Mouse (Mus musculus) ZHBTc4 (cell line): ENCODE measurements at regions not wholly inside any gene's neighbourhood (a gene's known extent, or its start where the extent isn't known, plus 50 kb on each side); places are given as distances from the start of the nearest gene placed in this dataset.

Source experiments
- DNase-seq: peaks from one replicate; pipeline ENCODE4 v3.0.0-alpha.2; 2011; ENCODE audit warnings: low read depth, low spot score

DNA sequence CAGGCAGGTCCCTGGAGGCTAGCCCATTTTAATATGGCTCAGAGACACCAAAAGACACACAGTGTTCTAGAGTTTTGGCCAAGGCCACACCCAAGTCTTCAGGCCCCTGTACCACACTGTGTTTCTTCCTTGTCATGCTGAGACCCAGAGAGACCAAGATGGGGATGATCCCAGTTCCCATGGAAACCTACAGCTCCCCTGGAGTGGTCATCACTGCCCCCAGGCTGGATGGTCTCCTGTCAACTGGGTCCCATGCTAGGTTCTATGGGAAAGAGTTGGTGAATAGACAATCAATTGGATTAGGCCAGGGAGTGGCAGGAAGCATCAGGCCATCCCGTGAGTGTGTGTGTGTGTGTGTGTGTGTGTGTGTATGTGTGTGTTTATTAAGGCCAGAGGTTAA lies 80.5 kb upstream of the Tle3 start:
- peak; percentile 51 for DNase-seq

DNA sequence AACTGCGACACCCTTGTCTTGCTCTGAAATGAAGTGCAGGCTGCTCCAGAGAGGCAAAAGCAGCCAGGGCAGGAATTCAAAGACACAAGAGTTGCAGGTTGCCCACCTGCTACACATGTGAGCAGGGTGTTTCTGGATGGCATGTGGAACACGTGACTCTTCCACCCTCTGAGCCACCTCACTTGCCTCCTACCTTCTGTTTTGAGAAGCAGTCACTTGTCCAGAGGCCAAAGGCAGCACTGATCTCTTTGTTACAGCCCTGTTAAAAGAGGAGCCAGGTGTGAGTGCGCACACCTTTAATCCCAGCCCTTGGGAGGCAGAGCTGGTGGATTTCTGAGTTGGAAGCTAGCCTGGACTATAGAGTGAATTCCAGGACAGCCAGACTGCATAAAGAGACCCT lies 79.7 kb upstream of the Tle3 start:
- DNase-seq: peak; percentile 76

DNA sequence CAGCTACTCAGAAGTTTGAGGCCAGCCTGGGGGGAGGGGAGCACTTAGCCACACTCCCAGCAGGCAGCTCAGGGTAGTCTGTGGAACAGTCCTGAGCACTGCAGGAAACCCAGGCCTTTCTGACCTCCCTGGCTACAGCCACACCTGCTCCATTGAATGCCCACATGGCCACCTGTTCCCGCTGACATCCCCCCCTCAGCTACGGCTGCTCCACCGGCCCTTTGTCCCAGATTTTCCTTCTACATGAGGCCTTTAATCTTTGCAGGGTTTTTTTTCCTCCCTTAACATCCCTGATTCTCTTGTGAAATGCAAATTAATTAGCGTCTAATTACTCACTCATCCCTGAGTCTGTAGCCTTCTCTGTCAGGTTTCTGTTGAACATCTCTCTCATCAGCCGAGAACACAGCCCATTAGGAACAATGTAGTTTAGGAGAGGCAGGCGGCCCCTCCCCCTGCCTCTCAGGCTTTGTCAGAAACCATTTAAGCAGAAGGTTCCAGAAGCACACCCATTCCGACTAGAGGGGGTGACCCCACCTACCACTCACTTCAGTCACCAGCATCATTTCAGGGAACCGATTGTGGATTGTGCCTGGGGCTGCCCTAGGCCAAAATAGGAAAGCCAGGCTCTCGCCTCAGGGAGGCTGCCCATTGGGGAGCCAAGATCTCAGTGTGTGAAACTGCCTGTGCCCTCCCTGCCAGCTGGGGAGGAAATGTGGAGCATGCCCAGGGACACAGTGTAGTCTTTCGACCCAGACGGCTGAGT lies 78.8 kb upstream of the Tle3 start:
- peak; percentile 92 for DNase-seq

DNA sequence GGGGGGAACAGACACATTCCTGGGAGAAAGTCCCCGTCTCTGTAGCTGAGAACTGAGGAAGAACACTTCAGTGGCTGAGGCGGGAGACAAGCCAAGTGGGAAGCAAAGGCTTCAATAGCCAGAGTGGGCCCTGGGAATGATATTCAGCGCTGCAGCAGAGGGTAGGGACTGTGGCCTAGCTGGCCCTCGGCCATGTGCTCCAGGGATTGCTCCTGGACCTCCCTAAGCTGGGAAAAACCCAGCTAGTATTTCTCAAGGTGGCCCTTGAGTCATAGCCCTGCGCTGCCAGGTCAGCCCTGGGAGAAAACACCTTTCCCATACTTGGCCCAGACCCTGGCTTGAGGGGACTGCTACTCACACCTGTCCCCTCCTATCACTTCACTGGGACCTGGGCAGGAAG lies 77.2 kb upstream of the Tle3 start:
- no peak for DNase-seq

DNA sequence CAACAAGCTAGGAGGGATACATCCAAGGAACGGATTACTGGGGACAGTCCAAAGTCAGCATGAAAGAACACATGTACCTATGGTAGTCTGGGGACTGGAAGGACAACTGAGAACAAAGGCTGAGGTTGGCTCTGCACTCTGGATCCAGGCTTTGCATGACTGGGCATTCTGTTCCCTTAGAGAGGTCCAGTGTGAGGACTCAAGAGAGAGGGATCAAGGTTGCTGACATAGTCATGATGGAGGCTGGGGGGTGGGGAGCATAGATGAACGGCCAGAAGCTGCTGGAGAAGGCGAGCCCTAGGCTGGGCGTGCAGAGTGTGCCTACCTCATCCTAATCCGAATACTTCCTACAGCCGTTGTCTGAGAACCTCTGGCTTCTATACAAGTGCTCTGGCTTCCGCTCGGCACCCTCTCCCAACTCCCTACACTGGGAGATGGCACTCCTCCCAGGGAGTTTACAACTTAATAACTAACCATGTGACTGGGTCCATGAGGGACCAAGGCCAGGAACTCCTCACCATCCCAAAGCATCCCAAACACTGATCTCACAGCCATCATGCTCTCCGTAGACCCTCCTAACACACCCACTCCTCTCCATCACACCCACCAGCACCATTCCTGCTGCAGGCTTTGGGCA lies 75.7 kb upstream of the Tle3 start:
- no peak for DNase-seq

- DNase-seq: no peak
Observed at GRCm38 (mm10) chr9:61297385-61297784, 74.8 kb upstream of the Tle3 start.

GRCm38 (mm10) chr9:61299873-61300560 lies 72.1 kb upstream of the Tle3 start:
- peak; percentile 58 for DNase-seq

- DNase-seq: no peak
Observed at GRCm38 (mm10) chr9:61301070-61301469, 71.1 kb upstream of the Tle3 start.

- peak; percentile 64 for DNase-seq
Observed at GRCm38 (mm10) chr9:61302724-61303123, 69.4 kb upstream of the Tle3 start.

- no peak for DNase-seq
Observed at GRCm38 (mm10) chr9:61306306-61306705, 65.9 kb upstream of the Tle3 start.

GRCm38 (mm10) chr9:61309096-61309495 lies 63.1 kb upstream of the Tle3 start:
- DNase-seq: no peak

DNA sequence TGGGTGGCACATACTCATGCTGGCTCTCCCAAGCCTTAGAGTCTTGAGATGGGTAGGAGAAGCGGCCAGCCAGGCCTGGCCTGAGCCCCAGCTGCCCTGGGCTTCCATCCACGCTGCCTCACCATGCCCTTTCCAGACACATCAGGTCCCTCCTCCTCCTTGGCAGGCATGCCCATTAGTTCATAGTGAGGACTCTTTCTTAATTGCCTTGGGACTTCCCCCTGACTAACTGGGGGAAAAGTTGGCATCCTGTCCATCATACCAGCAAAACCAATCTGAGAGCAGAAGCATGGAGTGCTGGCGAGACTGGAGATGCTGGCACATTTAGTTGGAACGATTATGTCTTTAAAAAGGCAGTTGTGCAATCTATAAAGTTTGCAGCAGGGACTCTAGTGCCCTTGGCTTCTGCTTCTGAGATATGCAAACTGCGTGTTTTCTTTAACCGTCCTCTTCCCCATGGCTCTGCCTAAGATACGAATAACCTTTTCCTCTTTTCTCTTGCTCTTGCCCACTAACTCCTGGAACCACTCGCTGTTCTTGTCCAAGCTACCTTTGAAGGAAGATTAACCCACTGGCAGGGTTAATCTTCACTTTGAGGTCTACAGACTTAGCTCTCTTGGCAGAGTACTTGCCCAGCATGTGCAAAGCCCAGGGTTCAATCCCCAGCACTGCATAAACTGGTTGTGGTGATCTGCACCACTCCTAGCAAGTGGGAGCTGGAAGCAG lies 62.2 kb upstream of the Tle3 start:
- no peak for DNase-seq

GRCm38 (mm10) chr9:61310574-61310973 lies 61.6 kb upstream of the Tle3 start:
- DNase-seq: no peak

- no peak for DNase-seq
Observed at GRCm38 (mm10) chr9:61311604-61312003, 60.6 kb upstream of the Tle3 start.

GRCm38 (mm10) chr9:61314630-61315179 lies 57.5 kb upstream of the Tle3 start:
- peak; percentile 50 for DNase-seq

DNA sequence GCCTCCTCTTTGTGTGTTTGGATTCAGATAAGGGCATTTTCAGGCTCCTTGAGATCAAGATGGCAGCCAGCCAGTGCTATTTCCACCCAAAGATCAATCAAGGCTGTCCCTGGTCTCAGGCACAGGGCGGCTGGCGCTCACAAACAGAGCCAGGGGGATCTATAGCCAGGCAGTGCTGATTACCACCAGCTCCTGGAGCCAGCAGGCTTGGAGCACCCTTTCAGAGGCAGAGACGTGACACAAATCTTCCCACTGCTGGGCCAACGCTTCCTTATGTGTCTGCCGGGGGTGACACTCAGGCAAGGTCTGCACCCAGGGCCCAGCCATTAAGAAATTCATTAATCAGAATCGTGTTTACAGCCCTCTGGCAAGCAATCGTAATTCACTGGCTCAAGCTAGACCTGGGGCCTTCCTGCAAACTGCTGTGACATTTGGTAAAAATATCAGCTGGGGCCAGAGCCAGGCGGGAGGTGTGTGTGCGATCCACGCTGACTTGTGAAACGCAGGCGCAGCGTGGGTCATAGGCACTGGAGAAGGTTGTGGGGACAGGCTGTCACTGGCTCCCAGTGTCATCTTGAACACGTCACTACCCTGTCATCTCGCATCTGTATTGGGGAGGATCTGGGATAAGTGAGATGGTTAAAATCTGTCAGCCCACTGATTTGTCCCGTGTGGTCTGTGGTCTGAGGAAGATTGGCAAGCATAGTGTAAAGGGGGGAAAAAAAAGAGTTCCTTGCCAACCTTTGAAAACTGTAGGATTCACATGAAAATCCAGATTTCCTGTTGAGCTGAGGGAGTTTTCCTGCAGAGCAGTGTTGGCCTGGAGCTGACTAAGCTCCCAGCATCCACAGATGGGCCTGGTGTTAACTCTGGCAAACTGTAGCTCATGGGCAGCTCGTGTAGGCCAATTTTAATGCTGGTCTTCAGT lies 56.5 kb upstream of the Tle3 start:
- no peak for DNase-seq

- DNase-seq: peak; percentile 44
Observed at GRCm38 (mm10) chr9:61316442-61316841, 55.7 kb upstream of the Tle3 start.

DNA sequence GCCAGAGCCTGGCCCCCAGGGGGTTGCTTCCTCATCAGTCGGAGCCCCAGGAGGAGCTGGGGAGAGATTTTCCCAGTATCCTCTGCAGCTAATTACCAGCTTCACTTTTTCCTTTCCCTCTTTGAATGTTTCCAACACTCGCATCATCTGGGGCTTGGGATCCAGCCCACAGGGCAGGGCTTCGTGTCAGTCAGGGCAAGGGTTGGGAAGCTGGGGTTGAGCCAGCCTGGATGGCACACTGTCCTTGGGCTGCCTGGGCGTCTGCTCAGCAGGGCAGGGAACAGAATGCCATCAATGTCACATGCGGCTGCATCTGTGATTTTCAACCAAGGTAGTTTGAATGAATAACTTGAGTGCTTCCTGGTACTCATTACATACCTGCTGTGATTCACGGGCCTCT lies 52.4 kb upstream of the Tle3 start:
- DNase-seq: no peak

DNA sequence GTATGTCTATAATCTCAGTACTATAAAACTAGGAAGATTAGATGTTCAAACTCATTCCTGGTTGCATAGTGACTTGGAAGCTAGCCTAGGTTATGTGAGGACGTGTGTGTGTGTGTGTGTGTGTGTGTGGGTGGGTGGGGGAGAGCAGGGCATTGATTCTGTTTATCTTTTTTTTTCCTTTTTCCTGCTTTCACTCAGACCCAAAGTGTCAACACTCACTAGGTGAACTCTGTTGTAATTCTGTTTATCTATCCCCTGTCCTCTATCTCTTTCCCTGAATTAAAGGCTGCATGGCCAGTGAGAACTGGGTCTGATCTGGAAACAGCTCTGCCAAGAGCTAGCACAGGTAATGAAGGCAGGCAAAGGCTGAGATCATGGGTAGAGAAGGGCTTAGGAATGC lies 50.9 kb upstream of the Tle3 start:
- no peak for DNase-seq

DNA sequence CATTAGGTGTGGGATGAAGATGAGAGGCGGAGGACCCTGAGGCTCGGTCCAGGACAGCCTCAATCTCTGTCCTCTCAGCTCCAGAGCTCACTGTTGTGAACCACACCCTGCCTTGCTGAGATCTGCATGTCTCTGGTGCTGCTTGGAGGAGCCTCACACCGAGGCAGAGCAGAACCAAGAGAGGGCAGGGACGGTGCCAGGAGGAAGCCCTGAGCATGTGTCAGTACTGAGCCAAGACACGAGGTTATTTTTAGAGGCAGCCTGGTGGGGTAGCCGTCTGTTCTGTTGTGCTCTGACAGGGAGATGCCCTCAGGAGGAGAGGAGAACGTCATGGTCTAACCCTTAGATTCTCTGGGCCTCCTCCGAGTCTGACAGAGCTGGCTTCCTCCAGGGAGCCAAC lies 50.3 kb upstream of the Tle3 start:
- DNase-seq: no peak

DNA sequence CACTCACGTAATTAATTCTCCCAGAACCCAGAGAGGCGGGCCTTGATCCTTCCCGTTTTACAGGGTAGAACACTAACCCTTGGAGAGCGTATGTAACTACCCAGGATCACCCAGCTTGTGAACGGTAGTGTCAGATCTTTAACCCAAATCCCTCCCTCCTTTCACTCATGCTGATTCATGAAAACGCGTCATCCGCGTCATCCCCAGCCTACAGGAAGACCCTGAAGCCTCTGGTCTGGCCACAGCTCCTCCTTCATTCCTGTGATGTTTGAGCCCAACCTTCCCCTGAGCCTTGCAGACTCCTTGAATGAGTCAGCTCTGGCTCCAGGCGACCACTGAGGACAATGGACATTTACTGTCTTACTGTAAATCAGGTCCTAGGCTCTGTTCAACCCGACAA lies 49.8 kb upstream of the Tle3 start:
- DNase-seq: peak; percentile 67
